Mouse (Mus musculus): ENCODE data around the gene Mip. TPM values are rescaled to one million over a fixed set of nuclear protein-coding genes. Genes with fewer than 3 reads are reported as not detected.

Gene Mip
- total RNA-seq, 2 experiments from 2014 or later: not detected

Other genes starting within 250 kb of the Mip start
- not detected for gene Hsd17b6, start 218.2 kb upstream of the Mip start, total RNA-seq (2021)
- gene Prim1, start 210.7 kb upstream of the Mip start, total RNA-seq (2021): 1 to 10 TPM; 1.5 to 2.2 TPM
- gene Naca, start 190.3 kb upstream of the Mip start, total RNA-seq (2021): 100 to 1,000 TPM; 462 to 532 TPM
- 100 to 1,000 TPM; 104 to 110 TPM for gene Ptges3, start 166.9 kb upstream of the Mip start, total RNA-seq (2021)
- gene Atp5b, start 142.6 kb upstream of the Mip start, total RNA-seq (2021): 1,000 to 10,000 TPM; 8,639 to 9,190 TPM
- gene Baz2a, start 134.3 kb upstream of the Mip start, total RNA-seq (2021): 10 to 100 TPM; 19.0 to 20.3 TPM
- 100 to 1,000 TPM in 1 of 2 experiments, 10 to 100 TPM in 1; 78.1 to 100 TPM for gene Rbms2, start 45.5 kb upstream of the Mip start, total RNA-seq (2021)
- gene Gls2, start 31.4 kb upstream of the Mip start, total RNA-seq (2021): 1 to 10 TPM in 1 of 2 experiments, under 1 TPM in 1; 0.25 to 1.4 TPM
- 10 to 100 TPM; 37.9 to 45.9 TPM for gene Spryd4, start 14.0 kb upstream of the Mip start, total RNA-seq (2021)
- gene Timeless, start 6.2 kb downstream of the Mip start, total RNA-seq (2021): 1 to 10 TPM; 6.0 to 7.3 TPM
- gene Apon, start 28.3 kb downstream of the Mip start, total RNA-seq (2021): not detected
- not detected for gene Apof, start 42.8 kb downstream of the Mip start, total RNA-seq (2021)
- gene Stat2, start 44.7 kb downstream of the Mip start, total RNA-seq (2021): 10 to 100 TPM in 1 of 2 experiments, 1 to 10 TPM in 1; 8.3 to 11.3 TPM
- not detected for gene Il23a, start 72.9 kb downstream of the Mip start, total RNA-seq (2021)
- 1 to 10 TPM; 4.5 to 6.0 TPM for gene Pan2, start 77.5 kb downstream of the Mip start, total RNA-seq (2021)
- gene Cnpy2, start 96.6 kb downstream of the Mip start, total RNA-seq (2021): 10 to 100 TPM; 62.2 to 66.6 TPM
- gene Cs, start 111.9 kb downstream of the Mip start, total RNA-seq (2021): 1,000 to 10,000 TPM; 1,006 to 1,090 TPM
- gene Coq10a, start 143.2 kb downstream of the Mip start, total RNA-seq (2021): 100 to 1,000 TPM; 365 to 392 TPM
- gene Ankrd52, start 151.3 kb downstream of the Mip start, total RNA-seq (2021): 10 to 100 TPM; 38.1 to 40.3 TPM
- gene Slc39a5, start 175.4 kb downstream of the Mip start, total RNA-seq (2021): not detected
- 10 to 100 TPM; 41.0 to 42.8 TPM for gene Nabp2, start 185.7 kb downstream of the Mip start, total RNA-seq (2021)
- 10 to 100 TPM; 16.6 to 17.2 TPM for gene Rnf41, start 185.8 kb downstream of the Mip start, total RNA-seq (2021)
- gene Smarcc2, start 233.4 kb downstream of the Mip start, total RNA-seq (2021): 10 to 100 TPM; 75.4 to 75.8 TPM